ENCODE assay signal across 10 mouse cellular contexts in genomic region chr5:29335836-29336235, GRCm38 (mm10). TPM values are rescaled to one million over a fixed set of nuclear protein-coding genes. Genes with fewer than 3 reads are reported as not detected.
DNase-seq lines count a peak whose midpoint lies in the region; ATAC-seq and TF ChIP-seq lines count a peak whose summit lies in the region.
"Had no signal": no experiment of that assay in that cellular context is flagged by ENCODE, and none has a peak within 500 bp of the region (broad histone marks: within the 10 kb centered on the region; RNA-seq: fewer than 3 reads in every experiment).

No protein-coding gene starts in this region.

- no peak overlapping the region for H3K4me3 ChIP-seq in hindbrain, postnatal 0 days (ENCODE audit: low read length)
- H3K4me3 ChIP-seq in hindbrain, embryonic 10.5 days: no peak overlapping the region
- H3K4me3 ChIP-seq: embryonic facial prominence, embryonic 12.5 days; myocyte had no signal

- no peaks in the 10 kb centered on the region for H3K27me3 ChIP-seq in hindbrain, postnatal 0 days (ENCODE audit: insufficient read depth, low read length)
- H3K27me3 ChIP-seq in hindbrain, embryonic 10.5 days (ENCODE audit: insufficient read depth, poor library complexity, severe bottlenecking): no peaks in the 10 kb centered on the region
- no peaks in the 10 kb centered on the region for H3K27me3 ChIP-seq in splenic B cell, adult 2 months (ENCODE audit: control insufficient read depth, insufficient read depth, low read length, poor library complexity, severe bottlenecking)
- H3K27me3 ChIP-seq: embryonic facial prominence, embryonic 12.5 days had no signal

- no peaks in the 10 kb centered on the region for H3K4me1 ChIP-seq in hindbrain, postnatal 0 days (ENCODE audit: insufficient read depth, low read length)
- H3K4me1 ChIP-seq in hindbrain, embryonic 10.5 days (replicated peaks): no peaks in the 10 kb centered on the region
- H3K4me1 ChIP-seq: embryonic facial prominence, embryonic 12.5 days had no signal

- H3K9me3 ChIP-seq in hindbrain, postnatal 0 days (ENCODE audit: low read length): no peaks in the 10 kb centered on the region
- no peaks in the 10 kb centered on the region for H3K9me3 ChIP-seq in hindbrain, embryonic 10.5 days
- H3K9me3 ChIP-seq: embryonic facial prominence, embryonic 12.5 days had no signal

- ATAC-seq in hindbrain, postnatal 0 days: no peak

- no peaks in the 10 kb centered on the region for H3K36me3 ChIP-seq in hindbrain, postnatal 0 days (ENCODE audit: insufficient read depth, low read length)
- H3K36me3 ChIP-seq in hindbrain, embryonic 10.5 days: no peaks in the 10 kb centered on the region
- no peaks in the 10 kb centered on the region for H3K36me3 ChIP-seq in splenic B cell, adult 2 months (ENCODE audit: control insufficient read depth, insufficient read depth, low read length, poor library complexity, severe bottlenecking)
- H3K36me3 ChIP-seq: embryonic facial prominence, embryonic 12.5 days had no signal

- no peak overlapping the region for H3K27ac ChIP-seq in hindbrain, postnatal 0 days
- H3K27ac ChIP-seq in hindbrain, embryonic 10.5 days: no peak overlapping the region
- H3K27ac ChIP-seq: embryonic facial prominence, embryonic 12.5 days had no signal

- no peak overlapping the region for H3K4me2 ChIP-seq in hindbrain, postnatal 0 days (ENCODE audit: low read depth, low read length)
- H3K4me2 ChIP-seq: embryonic facial prominence, embryonic 12.5 days had no signal

- DNase-seq in hindbrain, postnatal 0 days (ENCODE audit: low spot score): peak; percentile 81
- DNase-seq in hindbrain, embryonic 10.5 days (ENCODE audit: low spot score): no peak
- peak; percentile 42 for DNase-seq in thymus, postnatal 0 days (ENCODE audit: low spot score)
- DNase-seq in thymus, postnatal 25 days: no peak
- peak; percentile 12 for DNase-seq in c-Kit-positive CD71-negative TER-119-negative erythroid progenitor cells, embryonic 14.5 days (ENCODE audit: low read depth)
- peak; percentile 25 for DNase-seq in splenic B cell, adult 2 months (ENCODE audit: low read depth, low spot score)
- no peak for DNase-seq in urinary bladder, adult 18-20 months (ENCODE audit: low spot score in 2 of 2)
- DNase-seq in kidney, postnatal 10 days: no peak

- TF ChIP-seq CTCF in hindbrain, postnatal 0 days (IDR thresholded peaks at IDR 0.05; ENCODE audit: low read depth): peak; percentile 66

- H3K9ac ChIP-seq in hindbrain, postnatal 0 days (replicated peaks; ENCODE audit: low read length): no peak overlapping the region
- H3K9ac ChIP-seq: embryonic facial prominence, embryonic 12.5 days had no signal

- WGBS in hindbrain, postnatal 0 days: 57% methylated on average over 5 of the region's 5 CpGs
- WGBS in hindbrain, embryonic 10.5 days: 62% methylated on average over 5 of the region's 5 CpGs

RNA-seq across cellular contexts. Expression of gene Lmbr1, which starts 42.4 kb away (rescaled TPM):
- total RNA-seq in hindbrain, postnatal 0 days (2014; rRNA removed): 31.2 and 34.0 TPM in 2 replicates
- 40.4 and 42.2 TPM in 2 replicates for polyA plus RNA-seq in hindbrain, postnatal 0 days (2015; fragmentation: Nextera tagmentation; extraction: Ambion mirVana)
- 9.0 and 11.0 TPM in 2 replicates for polyA plus RNA-seq in hindbrain, embryonic 10.5 days (2016; fragmentation: Nextera tagmentation; extraction: Ambion mirVana)
- 5.2 and 6.0 TPM in 2 replicates for polyA plus RNA-seq in thymus, postnatal 0 days (2015; fragmentation: Nextera tagmentation; extraction: Ambion mirVana)

Comparison
In these comparisons a context has a peak if more than half of its experiments do, and no peak if none do; other contexts are left out.
1. DNase-seq: peak in hindbrain, postnatal 0 days (single experiment), thymus, postnatal 0 days (single experiment), c-Kit-positive CD71-negative TER-119-negative erythroid progenitor cells, embryonic 14.5 days (single experiment) and splenic B cell, adult 2 months (single experiment); none in hindbrain, embryonic 10.5 days (single experiment), thymus, postnatal 25 days (single experiment), urinary bladder, adult 18-20 months (0 of 2) and kidney, postnatal 10 days (single experiment).